Mouse (Mus musculus) liver, adult 10 weeks (tissue): ENCODE data around the gene Naip6. TPM values are rescaled to one million over a fixed set of nuclear protein-coding genes. Genes with fewer than 3 reads are reported as not detected.

Experiments used
- polyA plus RNA-seq: library from polyadenylated mRNA; stranded (reverse); fragments of 350-450 nt; fragmentation: Illumina TruSeq; extraction: RNeasy Lipid Tissue Mini Kit (QIAGEN cat#74804); gene quantifications from one replicate; pipeline ENCODE4 v1.2.3, GENCODE M21; 2014; ENCODE audit warnings: low read depth, low replicate concordance

The Naip6 gene
- polyA plus RNA-seq: 0.77 TPM

DNA sequence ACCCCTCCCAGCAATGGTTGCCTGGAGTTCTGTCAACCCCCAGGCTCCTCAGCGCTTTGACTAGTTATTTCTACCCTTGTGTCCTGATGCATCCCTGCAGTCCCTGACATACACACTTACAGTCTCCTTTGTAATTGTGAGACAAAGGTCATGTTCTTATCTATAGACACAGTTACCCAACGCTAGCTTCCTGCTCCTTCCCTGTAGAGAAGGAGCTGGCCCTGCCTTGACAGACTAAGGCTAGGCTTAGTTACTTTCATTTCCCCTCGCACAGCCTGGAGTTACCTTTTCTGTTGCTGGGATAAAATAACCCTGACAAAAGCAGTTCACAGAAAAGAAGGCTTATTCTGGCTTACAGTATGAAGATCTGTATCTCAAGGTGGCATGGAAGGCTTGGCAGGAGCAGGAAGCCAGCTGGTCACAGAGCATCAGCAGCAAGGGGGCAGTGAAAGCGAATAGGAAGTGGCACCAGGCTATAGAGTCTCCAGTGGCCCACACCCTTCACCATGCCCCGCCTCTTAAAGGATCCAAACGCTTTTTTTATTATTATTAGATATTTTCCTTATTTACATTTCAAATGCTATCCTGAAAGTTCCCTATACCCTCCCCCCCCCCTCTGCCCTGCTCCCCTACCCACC, at the start of gene Naip6:
Naip6 (minus strand) TSS at position 419 of the 638 bp plus-strand sequence.

DNA sequence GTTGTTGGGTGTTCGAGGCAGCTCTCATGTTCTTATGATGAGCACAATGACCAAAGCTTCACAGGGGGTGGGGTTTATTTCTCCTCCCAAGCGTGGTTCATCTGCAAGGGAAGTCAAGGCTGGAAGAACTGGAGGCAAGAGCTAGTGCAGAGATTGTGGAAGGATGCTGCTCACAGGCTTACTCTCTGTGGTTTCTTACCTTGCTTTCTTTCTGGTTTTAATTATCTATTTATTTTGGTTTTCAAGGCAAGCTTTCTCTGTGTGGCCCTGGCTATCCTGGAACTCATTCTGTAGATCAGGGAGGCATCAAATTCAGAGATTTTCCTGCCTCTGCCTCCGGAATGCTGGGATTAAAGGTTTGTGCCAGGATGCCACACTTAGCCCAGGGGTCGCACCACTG, 71.3 kb downstream of the Naip6 start, which contains the start of gene Naip5:
Naip5 (minus strand) TSS at position 101 of the 400 bp plus-strand sequence.

Other genes with a start within 250 kb of the Naip6 start
- 11.1 TPM for gene Bdp1, start 213.6 kb downstream of the Naip6 start, polyA plus RNA-seq
- gene Serf1, start 209.7 kb downstream of the Naip6 start, polyA plus RNA-seq: 34.0 TPM
- gene Smn1, start 192.8 kb downstream of the Naip6 start, polyA plus RNA-seq: 13.3 TPM
- gene Naip2, start 115.6 kb downstream of the Naip6 start, polyA plus RNA-seq: 3.4 TPM
- gene Naip5, start 71.4 kb downstream of the Naip6 start, polyA plus RNA-seq: 1.7 TPM
- gene Naip1, start 135.2 kb upstream of the Naip6 start, polyA plus RNA-seq: 0.26 TPM
- 35.0 TPM for gene Gtf2h2, start 174.9 kb upstream of the Naip6 start, polyA plus RNA-seq
- gene Ocln, start 235.0 kb upstream of the Naip6 start, polyA plus RNA-seq: 28.0 TPM